Mouse (Mus musculus): ENCODE data around the gene Sec31a.

DNA sequence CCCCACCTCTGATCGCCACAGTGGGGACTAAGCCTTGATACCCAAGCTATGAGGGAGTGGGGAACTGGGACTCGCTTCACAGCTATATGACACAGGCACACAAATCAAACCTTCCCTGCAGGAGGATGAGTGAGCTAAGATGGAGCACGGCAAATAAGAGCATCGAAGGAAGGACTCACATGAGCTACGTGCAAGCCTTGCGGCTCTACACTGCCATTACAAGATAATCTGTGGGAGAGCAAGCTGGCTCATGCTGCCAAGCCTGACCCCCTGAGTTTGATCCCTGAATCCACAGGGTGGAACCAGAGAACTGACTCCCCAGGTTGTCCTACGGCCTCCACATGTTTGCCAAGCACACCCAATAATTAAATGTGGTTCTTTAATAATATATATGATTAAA lies 79.2 kb downstream of the Sec31a start:
- TF ChIP-seq POLR2A (IDR thresholded peaks at IDR 0.05; ENCODE audit: insufficient read depth, low read depth, low read length) (no peak), CTCF (IDR thresholded peaks at IDR 0.05) (no peak)

All from heart, adult 2 months (tissue).